Mouse (Mus musculus) heart, postnatal 0 days (tissue): ENCODE results near the gene Sdr42e1.

ENCODE experiments used
- CTCF ChIP-seq: IDR thresholded peaks from 2 replicates; pipeline ENCODE4 v1.5.1; 2016; ENCODE audit warnings: antibody characterized with exemption, control low read depth, low read depth
- EP300 ChIP-seq: IDR thresholded peaks from 2 replicates; pipeline ENCODE4 v1.6.1; 2016; ENCODE audit warnings: antibody characterized with exemption, low read depth

DNA sequence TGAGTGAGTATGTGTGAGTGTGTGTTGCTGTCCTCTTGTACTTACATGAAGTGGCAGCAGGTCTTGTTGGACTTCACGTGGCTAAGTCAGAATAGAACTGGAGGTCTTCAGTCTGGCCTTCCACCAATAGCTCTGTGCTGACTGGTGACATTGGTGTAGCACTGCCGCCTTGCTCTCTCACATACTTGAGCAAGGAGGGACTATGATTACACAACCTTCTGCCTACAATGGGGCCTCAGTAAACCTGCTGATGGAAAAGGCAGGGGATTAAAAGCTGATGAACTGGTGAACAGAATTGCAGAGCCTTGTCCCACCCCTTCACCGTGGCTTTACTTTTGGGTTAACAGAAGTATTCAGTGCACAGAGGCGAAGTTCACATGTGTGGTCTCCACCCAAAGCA, 18.6 kb upstream of the Sdr42e1 start:
- TF ChIP-seq CTCF (no peak), EP300 (no peak)
